Mouse (Mus musculus) embryonic facial prominence, embryonic 13.5 days (tissue): ENCODE results near the gene Atg2b. TPM values are rescaled to one million over a fixed set of nuclear protein-coding genes. Genes with fewer than 3 reads are reported as not detected.

Experiments used
- ATAC-seq: fragments of 200-750 bp; cut with Nextera tagmentation; 2 replicates; pipeline ENCODE4 v1.8.0; 2017; ENCODE audit warnings: low read depth; ENCODE audit not compliant: insufficient number of reproducible peaks, insufficient read depth, low FRiP score, low TSS enrichment
- H3K27ac ChIP-seq: fragments of 300-500 bp; sonication (generic); 2 replicates; pipeline ENCODE4 v1.5.1; 2015; ENCODE audit warnings: moderate library complexity, mild to moderate bottlenecking, inconsistent platforms
- H3K27me3 ChIP-seq: fragments of 300-500 bp; sonication (generic); 2 replicates; pipeline ENCODE4 v1.6.1; 2015; ENCODE audit warnings: mild to moderate bottlenecking, inconsistent platforms
- H3K36me3 ChIP-seq: fragments of 300-500 bp; sonication (generic); 2 replicates; pipeline ENCODE4 v1.6.1; 2015; ENCODE audit warnings: mild to moderate bottlenecking, inconsistent platforms
- H3K4me1 ChIP-seq: fragments of 300-500 bp; sonication (generic); 2 replicates; pipeline ENCODE4 v1.6.1; 2015; ENCODE audit warnings: inconsistent platforms
- H3K4me2 ChIP-seq: fragments of 300-500 bp; sonication (generic); 2 replicates; pipeline ENCODE4 v1.6.1; 2015; ENCODE audit warnings: moderate library complexity, mild to moderate bottlenecking, inconsistent platforms
- H3K4me3 ChIP-seq: fragments of 300-500 bp; sonication (generic); 2 replicates; pipeline ENCODE4 v1.5.1; 2015; ENCODE audit warnings: mild to moderate bottlenecking, inconsistent platforms
- H3K9ac ChIP-seq: fragments of 300-500 bp; sonication (generic); 2 replicates; pipeline ENCODE4 v1.6.1; 2015; ENCODE audit warnings: mild to moderate bottlenecking, inconsistent platforms
- H3K9me3 ChIP-seq: fragments of 300-500 bp; sonication (generic); 2 replicates; pipeline ENCODE4 v1.6.1; 2016; ENCODE audit warnings: inconsistent platforms
- WGBS: fragments of 180-500 bp; shearing (Covaris S2); methylation state at CpG from one replicate; pipeline ENCODE4 v1.1.7; 2015; ENCODE audit warnings: mixed read lengths; 5-methylcytosine and 5-hydroxymethylcytosine counted together
- polyA plus RNA-seq: library from polyadenylated mRNA; unstranded; fragments of >200 nt; fragmentation: Nextera tagmentation; extraction: Ambion mirVana; gene quantifications from 2 replicates; pipeline ENCODE4 v1.2.1, GENCODE M21; 2015

Atg2b gene
- polyA plus RNA-seq, 1 experiment from 2014 or later: 12.8 TPM

DNA sequence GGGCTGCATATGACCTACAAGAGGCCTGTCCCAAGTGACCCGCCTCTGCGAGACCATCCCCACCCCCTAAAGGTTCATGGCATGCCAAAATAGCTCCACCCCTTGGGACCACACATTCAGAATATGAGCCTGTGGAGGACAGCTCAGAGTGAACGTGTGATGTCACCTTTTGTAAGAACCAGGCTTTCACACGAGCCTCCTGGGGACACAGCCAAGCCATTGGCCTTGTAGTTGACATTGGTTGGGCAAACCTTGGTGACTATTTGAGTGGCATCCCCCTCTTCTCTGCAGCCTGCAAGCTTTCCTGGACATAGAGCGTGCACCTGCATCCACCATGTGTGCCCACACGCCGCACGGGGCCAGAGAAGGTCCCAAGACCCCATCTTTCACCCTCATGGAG is 97.5 kb downstream of the Atg2b start:
- no peaks in the 10 kb centered on the region for H3K36me3 ChIP-seq
- no peak overlapping the region for H3K27ac ChIP-seq
- no peak overlapping the region for H3K9ac ChIP-seq
- H3K4me2 ChIP-seq: no peak overlapping the region
- no peaks in the 10 kb centered on the region for H3K9me3 ChIP-seq
- H3K4me1 ChIP-seq: peaks cover 30% of the 10 kb centered on the region
- WGBS: 86% methylated on average over 8 of the region's 8 CpGs
- 0 out of 2 replicates have a peak, but pooled peaks cover 5% of the 10 kb centered on the region for H3K27me3 ChIP-seq
- no peak for ATAC-seq
- H3K4me3 ChIP-seq: no peak overlapping the region

GRCm38 (mm10) chr12:105584851-105585250 is 100.2 kb downstream of the Atg2b start:
- WGBS: 17% methylated on average over 12 of the region's 12 CpGs

GRCm38 (mm10) chr12:105583484-105583883 is 101.5 kb downstream of the Atg2b start:
- peak; percentile 40; the same call in 1 of the 2 replicates for ATAC-seq
- peak overlapping the region; percentile 48; the same call in 1 of the 2 replicates for H3K27ac ChIP-seq
- 11% methylated on average over 2 of the region's 2 CpGs for WGBS

More at GRCm38 (mm10) chr12:105584851-105585250, 100.2 kb downstream of the Atg2b start:
- no peak for ATAC-seq
- Histone ChIP-seq H3K36me3 (no peaks in the 10 kb centered on the region), H3K27me3 (0 out of 2 replicates have a peak, but pooled peaks cover 5% of the 10 kb centered on the region), H3K4me1 (peaks cover 35% of the 10 kb centered on the region), H3K4me2 (no peak overlapping the region), H3K27ac (no peak overlapping the region), H3K4me3 (no peak overlapping the region), H3K9me3 (no peaks in the 10 kb centered on the region), H3K9ac (no peak overlapping the region)

DNA sequence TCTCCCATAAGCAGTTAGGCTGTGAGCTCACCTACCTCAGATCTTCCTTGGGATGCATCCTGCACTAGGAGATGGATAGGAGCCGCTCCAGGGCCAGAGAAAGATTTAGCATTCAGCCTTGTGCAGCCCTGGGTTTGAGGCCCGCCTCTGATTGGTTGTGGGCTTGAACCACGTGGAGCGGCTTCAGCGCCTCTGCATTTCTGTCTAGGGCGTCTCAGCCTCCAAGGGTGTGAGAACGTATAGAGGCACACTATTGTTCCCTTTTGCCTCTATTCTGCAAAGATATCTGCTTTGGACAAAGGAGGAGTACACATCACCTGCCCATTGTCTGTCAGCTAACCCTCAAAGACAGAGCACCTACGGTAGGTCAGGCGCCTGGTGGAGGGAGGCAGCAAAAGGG is 102.5 kb downstream of the Atg2b start:
- peaks cover 35% of the 10 kb centered on the region for H3K4me1 ChIP-seq
- no peak for ATAC-seq

More at GRCm38 (mm10) chr12:105583484-105583883, 101.5 kb downstream of the Atg2b start:
- Histone ChIP-seq H3K9me3 (no peaks in the 10 kb centered on the region), H3K4me2 (no peak overlapping the region), H3K36me3 (no peaks in the 10 kb centered on the region), H3K9ac (no peak overlapping the region), H3K27me3 (0 out of 2 replicates have a peak, but pooled peaks cover 5% of the 10 kb centered on the region), H3K4me1 (peaks cover 35% of the 10 kb centered on the region), H3K4me3 (no peak overlapping the region)

GRCm38 (mm10) chr12:105580490-105580889 is 104.5 kb downstream of the Atg2b start:
- no peak overlapping the region for H3K9ac ChIP-seq
- no peak overlapping the region for H3K4me2 ChIP-seq
- H3K4me1 ChIP-seq: peaks cover 28% of the 10 kb centered on the region
- no peak overlapping the region for H3K27ac ChIP-seq
- 75% methylated on average over 17 of the region's 17 CpGs for WGBS
- no peaks in the 10 kb centered on the region for H3K27me3 ChIP-seq
- H3K9me3 ChIP-seq: no peaks in the 10 kb centered on the region
- H3K36me3 ChIP-seq: no peaks in the 10 kb centered on the region
- no peak overlapping the region for H3K4me3 ChIP-seq
- no peak for ATAC-seq

More for the DNA sequence above, 102.5 kb downstream of the Atg2b start:
- no peaks in the 10 kb centered on the region for H3K36me3 ChIP-seq
- no peak overlapping the region for H3K4me2 ChIP-seq
- H3K27ac ChIP-seq: no peak overlapping the region
- H3K4me3 ChIP-seq: no peak overlapping the region
- 55% methylated on average over 9 of the region's 9 CpGs for WGBS
- H3K9me3 ChIP-seq: no peaks in the 10 kb centered on the region
- H3K9ac ChIP-seq: no peak overlapping the region
- H3K27me3 ChIP-seq: 0 out of 2 replicates have a peak, but pooled peaks cover 5% of the 10 kb centered on the region

DNA sequence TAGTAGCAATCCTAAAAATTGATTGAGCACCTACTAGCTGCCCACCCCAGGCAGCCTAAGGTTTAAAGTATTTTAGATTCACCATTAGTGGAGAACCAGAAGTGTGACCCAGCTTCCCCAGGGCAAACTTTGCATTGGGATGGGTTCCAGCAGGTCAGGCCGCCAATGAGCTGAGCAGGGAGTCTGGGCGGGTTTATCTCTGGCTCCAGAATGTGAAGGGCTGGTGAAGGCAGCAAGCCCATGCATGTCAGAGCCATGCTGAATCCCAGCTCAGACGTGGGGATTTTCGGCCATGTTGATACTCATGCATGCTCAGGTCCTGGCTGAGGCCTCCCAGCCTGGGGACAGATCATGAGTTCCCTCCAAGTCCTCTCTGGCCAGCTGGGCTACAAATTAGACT is 110.7 kb downstream of the Atg2b start:
- Histone ChIP-seq H3K27ac (no peak overlapping the region), H3K4me1 (peaks cover 13% of the 10 kb centered on the region), H3K9ac (no peak overlapping the region), H3K36me3 (no peaks in the 10 kb centered on the region), H3K9me3 (no peaks in the 10 kb centered on the region), H3K4me3 (no peak overlapping the region), H3K27me3 (no peaks in the 10 kb centered on the region), H3K4me2 (no peak overlapping the region)
- ATAC-seq: no peak
- 79% methylated on average over 4 of the region's 4 CpGs for WGBS

DNA sequence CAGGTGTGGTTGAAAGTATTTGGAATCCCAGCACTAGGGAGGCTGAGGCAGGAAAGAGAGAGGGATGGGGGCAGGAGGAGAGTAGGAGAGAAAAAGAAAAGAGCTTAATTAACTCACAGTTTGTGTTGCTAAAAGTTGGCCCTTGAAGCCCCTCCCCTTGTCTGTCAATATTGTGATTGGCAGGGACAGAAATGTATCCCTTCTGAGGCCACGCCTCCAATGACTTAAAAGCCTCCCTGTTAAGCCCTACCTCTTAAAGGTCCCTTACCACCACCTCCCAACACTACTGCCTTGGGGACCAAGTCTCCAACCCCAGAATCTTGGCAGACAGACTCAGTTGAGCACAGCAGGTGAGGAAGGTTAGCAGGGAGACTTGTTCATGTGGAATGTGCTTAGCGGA is 112.4 kb downstream of the Atg2b start:
- WGBS: 64% methylated on average over 2 of the region's 2 CpGs
- Histone ChIP-seq H3K27me3 (no peaks in the 10 kb centered on the region), H3K9ac (no peak overlapping the region), H3K4me3 (no peak overlapping the region), H3K27ac (no peak overlapping the region), H3K9me3 (no peaks in the 10 kb centered on the region), H3K4me2 (no peak overlapping the region), H3K4me1 (peaks cover 13% of the 10 kb centered on the region), H3K36me3 (no peaks in the 10 kb centered on the region)
- no peak for ATAC-seq

- ATAC-seq: no peak
- Histone ChIP-seq H3K27me3 (no peaks in the 10 kb centered on the region), H3K4me2 (no peak overlapping the region), H3K9ac (no peak overlapping the region), H3K36me3 (no peaks in the 10 kb centered on the region), H3K4me3 (no peak overlapping the region), H3K9me3 (0 out of 2 replicates have a peak, but pooled peaks cover 4% of the 10 kb centered on the region), H3K4me1 (peaks cover 13% of the 10 kb centered on the region), H3K27ac (no peak overlapping the region)
- WGBS: 53% methylated on average over 3 of the region's 3 CpGs
Observed at GRCm38 (mm10) chr12:105571867-105572266, 113.1 kb downstream of the Atg2b start.

Other genes starting within 250 kb of the Atg2b start
- 2.6 and 3.0 TPM in 2 replicates for gene D430019H16Rik, start 231.4 kb downstream of the Atg2b start, polyA plus RNA-seq
- gene Bdkrb2, start 122.0 kb downstream of the Atg2b start, polyA plus RNA-seq: 0.70 and 1.1 TPM in 2 replicates
- gene Bdkrb1, start 82.1 kb downstream of the Atg2b start, polyA plus RNA-seq: not detected in 2 replicates
- 34.2 and 36.7 TPM in 2 replicates for gene Gskip, start 382 bp downstream of the Atg2b start, polyA plus RNA-seq
- 0.45 and 0.63 TPM in 2 replicates for gene Ak7, start 20.8 kb upstream of the Atg2b start, polyA plus RNA-seq
- 229 and 265 TPM in 2 replicates for gene Papola, start 99.5 kb upstream of the Atg2b start, polyA plus RNA-seq